Mouse (Mus musculus): ENCODE measurements around the gene Suclg2. TPM values are rescaled to one million over a fixed set of nuclear protein-coding genes. Genes with fewer than 3 reads are reported as not detected.

Gene Suclg2
- polyA plus RNA-seq, 2 experiments: 30.7 to 48.9 TPM

GRCm38 (mm10) chr6:95581893-95582292 lies 136.7 kb downstream of the Suclg2 start:
- Histone ChIP-seq H3K4me2 (replicated peaks; ENCODE audit: low read depth, low read length, severe bottlenecking) (no peak overlapping the region), H3K27ac (replicated peaks; ENCODE audit: low read depth, low read length) (no peak overlapping the region), H3K4me1 (ENCODE audit: control insufficient read depth, insufficient read depth, low read length) (no peaks in the 10 kb centered on the region), H3K4me3 (replicated peaks; ENCODE audit: low read length) (no peak overlapping the region), H3K9me3 (ENCODE audit: control insufficient read depth, low read length) (no peaks in the 10 kb centered on the region; the same call in 1 of the 2 replicates), H3K9ac (ENCODE audit: low read depth, low read length, severe bottlenecking) (no peak overlapping the region), H3K36me3 (ENCODE audit: control insufficient read depth, insufficient read depth, low read length) (no peaks in the 10 kb centered on the region), H3K27me3 (ENCODE audit: control insufficient read depth, insufficient read depth, low read length) (no peaks in the 10 kb centered on the region)
- ATAC-seq (ENCODE audit: low FRiP score, low read depth): no peak
- DNase-seq (ENCODE audit: low spot score): no peak
- WGBS: 74% methylated on average over 3 of the region's 3 CpGs
- no peak for TF ChIP-seq POLR2A (IDR thresholded peaks at IDR 0.05; ENCODE audit: borderline replicate concordance, extremely low read depth, insufficient read depth, insufficient read length)

GRCm38 (mm10) chr6:95579792-95580191 lies 138.8 kb downstream of the Suclg2 start:
- no peak for DNase-seq (ENCODE audit: low spot score)
- Histone ChIP-seq H3K4me2 (replicated peaks; ENCODE audit: low read depth, low read length, severe bottlenecking) (no peak overlapping the region), H3K36me3 (ENCODE audit: control insufficient read depth, insufficient read depth, low read length) (no peaks in the 10 kb centered on the region), H3K4me3 (replicated peaks; ENCODE audit: low read length) (no peak overlapping the region), H3K4me1 (ENCODE audit: control insufficient read depth, insufficient read depth, low read length) (peaks cover 2% of the 10 kb centered on the region; the same call in 1 of the 2 replicates), H3K9me3 (ENCODE audit: control insufficient read depth, low read length) (no peaks in the 10 kb centered on the region; the same call in 1 of the 2 replicates), H3K27ac (replicated peaks; ENCODE audit: low read depth, low read length) (no peak overlapping the region), H3K9ac (ENCODE audit: low read depth, low read length, severe bottlenecking) (no peak overlapping the region), H3K27me3 (ENCODE audit: control insufficient read depth, insufficient read depth, low read length) (no peaks in the 10 kb centered on the region)
- 75% methylated on average over 4 of the region's 4 CpGs for WGBS
- ATAC-seq (ENCODE audit: low FRiP score, low read depth): no peak
- TF ChIP-seq POLR2A (IDR thresholded peaks at IDR 0.05; ENCODE audit: borderline replicate concordance, extremely low read depth, insufficient read depth, insufficient read length): no peak

- H3K9ac ChIP-seq (ENCODE audit: low read depth, low read length, severe bottlenecking): no peak overlapping the region
- no peak overlapping the region for H3K4me3 ChIP-seq (replicated peaks; ENCODE audit: low read length)
- ATAC-seq (ENCODE audit: low FRiP score, low read depth): no peak
- H3K9me3 ChIP-seq (ENCODE audit: control insufficient read depth, low read length): no peaks in the 10 kb centered on the region
- no peak for TF ChIP-seq POLR2A (IDR thresholded peaks at IDR 0.05; ENCODE audit: borderline replicate concordance, extremely low read depth, insufficient read depth, insufficient read length)
- no peak overlapping the region for H3K4me2 ChIP-seq (replicated peaks; ENCODE audit: low read depth, low read length, severe bottlenecking)
- no peak overlapping the region for H3K27ac ChIP-seq (replicated peaks; ENCODE audit: low read depth, low read length)
- no peak for DNase-seq (ENCODE audit: low spot score)
- H3K36me3 ChIP-seq (ENCODE audit: control insufficient read depth, insufficient read depth, low read length): no peaks in the 10 kb centered on the region
- WGBS: 27% methylated on average over 4 of the region's 4 CpGs
- H3K27me3 ChIP-seq (ENCODE audit: control insufficient read depth, insufficient read depth, low read length): no peaks in the 10 kb centered on the region
- H3K4me1 ChIP-seq (ENCODE audit: control insufficient read depth, insufficient read depth, low read length): peaks cover 4% of the 10 kb centered on the region; the same call in 1 of the 2 replicates
These were observed 143.1 kb downstream of the Suclg2 start for GRCm38 (mm10) chr6:95575531-95575930.

- Histone ChIP-seq H3K27me3 (ENCODE audit: control insufficient read depth, insufficient read depth, low read length) (no peaks in the 10 kb centered on the region), H3K36me3 (ENCODE audit: control insufficient read depth, insufficient read depth, low read length) (no peaks in the 10 kb centered on the region), H3K9me3 (ENCODE audit: control insufficient read depth, low read length) (no peaks in the 10 kb centered on the region), H3K4me3 (replicated peaks; ENCODE audit: low read length) (no peak overlapping the region), H3K27ac (replicated peaks; ENCODE audit: low read depth, low read length) (no peak overlapping the region), H3K9ac (ENCODE audit: low read depth, low read length, severe bottlenecking) (no peak overlapping the region), H3K4me1 (ENCODE audit: control insufficient read depth, insufficient read depth, low read length) (peaks cover 4% of the 10 kb centered on the region; the same call in 1 of the 2 replicates), H3K4me2 (replicated peaks; ENCODE audit: low read depth, low read length, severe bottlenecking) (no peak overlapping the region)
- TF ChIP-seq POLR2A (IDR thresholded peaks at IDR 0.05; ENCODE audit: borderline replicate concordance, extremely low read depth, insufficient read depth, insufficient read length): no peak
- no peak for ATAC-seq (ENCODE audit: low FRiP score, low read depth)
- no peak for DNase-seq (ENCODE audit: low spot score)
- WGBS: 36% methylated on average over 3 of the region's 3 CpGs
These were observed 143.7 kb downstream of the Suclg2 start for GRCm38 (mm10) chr6:95574867-95575266.

- Histone ChIP-seq H3K4me3 (replicated peaks; ENCODE audit: low read length) (no peak overlapping the region), H3K27ac (replicated peaks; ENCODE audit: low read depth, low read length) (no peak overlapping the region), H3K4me1 (ENCODE audit: control insufficient read depth, insufficient read depth, low read length) (peaks cover 4% of the 10 kb centered on the region; the same call in 1 of the 2 replicates), H3K4me2 (replicated peaks; ENCODE audit: low read depth, low read length, severe bottlenecking) (no peak overlapping the region), H3K36me3 (ENCODE audit: control insufficient read depth, insufficient read depth, low read length) (no peaks in the 10 kb centered on the region), H3K9ac (ENCODE audit: low read depth, low read length, severe bottlenecking) (no peak overlapping the region), H3K27me3 (ENCODE audit: control insufficient read depth, insufficient read depth, low read length) (no peaks in the 10 kb centered on the region), H3K9me3 (ENCODE audit: control insufficient read depth, low read length) (no peaks in the 10 kb centered on the region)
- 54% methylated on average over 4 of the region's 4 CpGs for WGBS
- no peak for DNase-seq (ENCODE audit: low spot score)
- no peak for ATAC-seq (ENCODE audit: low FRiP score, low read depth)
- TF ChIP-seq POLR2A (IDR thresholded peaks at IDR 0.05; ENCODE audit: borderline replicate concordance, extremely low read depth, insufficient read depth, insufficient read length): no peak
These were observed 144.2 kb downstream of the Suclg2 start for GRCm38 (mm10) chr6:95574389-95574788.
